9 mouse cellular contexts compared by ENCODE assay signal in genomic region chr1:124044161-124044560, GRCm38 (mm10). TPM values are rescaled to one million over a fixed set of nuclear protein-coding genes. Genes with fewer than 3 reads are reported as not detected.
DNase-seq lines count a peak whose midpoint lies in the region; ATAC-seq and TF ChIP-seq lines count a peak whose summit lies in the region.
"Had no signal": no experiment of that assay in that cellular context is flagged by ENCODE, and none has a peak within 500 bp of the region (broad histone marks: within the 10 kb centered on the region; RNA-seq: fewer than 3 reads in every experiment).

No protein-coding gene starts in this region.

- ATAC-seq in frontal cortex, adult (ENCODE audit: low TSS enrichment): peak; percentile 44
- ATAC-seq in hindbrain, embryonic 13.5 days (ENCODE audit: low FRiP score): no peak
- ATAC-seq in neural tube, embryonic 14.5 days (ENCODE audit: low read depth): no peak
- ATAC-seq in erythroid progenitor cell, adult 5-6 weeks (replicated peaks; ENCODE audit: low FRiP score, poor library complexity, severe bottlenecking): no peak

- peak overlapping the region; percentile 64 for H3K4me3 ChIP-seq in hindbrain, embryonic 13.5 days
- peak overlapping the region; percentile 65 for H3K4me3 ChIP-seq in neural tube, embryonic 14.5 days (ENCODE audit: low read depth, low read length)
- no peak overlapping the region for H3K4me3 ChIP-seq in thymus, adult 2 months (ENCODE audit: control insufficient read depth, insufficient read depth, low read length)

- TF ChIP-seq CTCF in thymus, adult 2 months (IDR thresholded peaks at IDR 0.05; ENCODE audit: borderline replicate concordance, control insufficient read depth, extremely low read depth, insufficient read depth, low read length, poor library complexity): no peak

- H3K4me2 ChIP-seq in hindbrain, embryonic 13.5 days: peak overlapping the region; percentile 83
- H3K4me2 ChIP-seq in neural tube, embryonic 14.5 days (ENCODE audit: low read depth, low read length): peak overlapping the region; percentile 66

- H3K27ac ChIP-seq in hindbrain, embryonic 13.5 days: peak overlapping the region; percentile 91; the same call in 1 of the 2 replicates
- no peak overlapping the region for H3K27ac ChIP-seq in neural tube, embryonic 14.5 days (ENCODE audit: low read depth, low read length)
- no peak overlapping the region for H3K27ac ChIP-seq in thymus, adult 2 months (ENCODE audit: control insufficient read depth, insufficient read depth, low read length)

- H3K9ac ChIP-seq in hindbrain, embryonic 13.5 days: peak overlapping the region; percentile 81
- peak overlapping the region; percentile 65 for H3K9ac ChIP-seq in neural tube, embryonic 14.5 days (replicated peaks; ENCODE audit: low read depth, low read length)

- peaks cover 18% of the 10 kb centered on the region for H3K27me3 ChIP-seq in hindbrain, embryonic 13.5 days
- H3K27me3 ChIP-seq in neural tube, embryonic 14.5 days (ENCODE audit: control insufficient read depth, insufficient read depth, low read length): 0 out of 2 replicates have a peak, but pooled peaks cover 10% of the 10 kb centered on the region
- no peaks in the 10 kb centered on the region for H3K27me3 ChIP-seq in thymus, adult 2 months (ENCODE audit: control insufficient read depth, insufficient read depth, low read length)

- no peaks in the 10 kb centered on the region for H3K9me3 ChIP-seq in hindbrain, embryonic 13.5 days
- H3K9me3 ChIP-seq in neural tube, embryonic 14.5 days (ENCODE audit: control insufficient read depth, low read length): no peaks in the 10 kb centered on the region

- no peak for DNase-seq in frontal cortex, postnatal 14 days (ENCODE audit: low spot score in 2 of 2)
- peak; percentile 48 for DNase-seq in cerebellum, adult 8-10 months
- no peak for DNase-seq in thymus, adult 2 months
- DNase-seq in urinary bladder, postnatal 36 days (ENCODE audit: low spot score in 2 of 2): no peak

- H3K36me3 ChIP-seq in hindbrain, embryonic 13.5 days: no peaks in the 10 kb centered on the region
- no peaks in the 10 kb centered on the region for H3K36me3 ChIP-seq in neural tube, embryonic 14.5 days (ENCODE audit: control insufficient read depth, insufficient read depth, low read length)
- H3K36me3 ChIP-seq in thymus, adult 2 months (ENCODE audit: control insufficient read depth, insufficient read depth, low read length): no peaks in the 10 kb centered on the region

- peaks cover 15% of the 10 kb centered on the region for H3K4me1 ChIP-seq in hindbrain, embryonic 13.5 days (replicated peaks)
- no peaks in the 10 kb centered on the region for H3K4me1 ChIP-seq in neural tube, embryonic 14.5 days (ENCODE audit: control insufficient read depth, insufficient read depth, low read length)
- no peaks in the 10 kb centered on the region for H3K4me1 ChIP-seq in thymus, adult 2 months (replicated peaks; ENCODE audit: control insufficient read depth, insufficient read depth, low read length)

- 9% methylated on average over 12 of the region's 12 CpGs for WGBS in hindbrain, embryonic 13.5 days
- WGBS in neural tube, embryonic 14.5 days: 8% methylated on average over 12 of the region's 12 CpGs
- WGBS in thymus, adult 2 months: 24% methylated on average over 12 of the region's 12 CpGs

- no peak for TF ChIP-seq POLR2A in thymus, adult 2 months (IDR thresholded peaks at IDR 0.05; ENCODE audit: control insufficient read depth, extremely low read depth, insufficient read depth, low read length, poor library complexity)

RNA-seq across cellular contexts. Expression of gene Dpp10, which starts 1.2 kb away (rescaled TPM):
- 11.9 and 13.4 TPM in 2 replicates for polyA plus RNA-seq in hindbrain, embryonic 13.5 days (2015; fragmentation: Nextera tagmentation; extraction: Ambion mirVana)
- 31.8 and 35.6 TPM in 2 replicates for polyA plus RNA-seq in neural tube, embryonic 14.5 days (2014; fragmentation: Nextera tagmentation; extraction: Ambion mirVana)
- polyA plus RNA-seq in thymus, adult 2 months (2012; rRNA removed): 0.15 and 0.24 TPM in 2 replicates
- not detected in 2 replicates for total RNA-seq in erythroid progenitor cell, adult 5-6 weeks (2015; ENCODE audit: low replicate concordance)
- 0.13 TPM in 1 of 2 replicates, not detected in the other for total RNA-seq in erythroid progenitor cell, adult 5-6 weeks (2017; ENCODE audit: low replicate concordance)
- polyA plus RNA-seq: C2C12 had no signal

Comparison
In these comparisons a context has a peak if more than half of its experiments do, and no peak if none do; other contexts are left out.
1. RNA of gene Dpp10, which starts 1.2 kb away (polyA plus RNA-seq): 31.8 to 35.6 TPM in neural tube, embryonic 14.5 days and 11.9 to 13.4 TPM in hindbrain, embryonic 13.5 days; 0.15 to 0.24 TPM in thymus, adult 2 months; every median in the first group is over 10 times any median in the second.